Mouse (Mus musculus) embryonic fibroblast, embryonic 13.5 days (primary cell): ENCODE data around the gene Evi5.

Experiments
- CTCF ChIP-seq: IDR thresholded peaks from 2 replicates; pipeline ENCODE4 v1.5.1; 2011; ENCODE audit warnings: mild to moderate bottlenecking, control low read depth, low read length, moderate library complexity, borderline replicate concordance; ENCODE audit not compliant: insufficient read depth
- POLR2A ChIP-seq: IDR thresholded peaks from 2 replicates; pipeline ENCODE4 v1.6.1; 2011; ENCODE audit warnings: low read depth, mild to moderate bottlenecking, control low read depth, low read length, moderate library complexity

DNA sequence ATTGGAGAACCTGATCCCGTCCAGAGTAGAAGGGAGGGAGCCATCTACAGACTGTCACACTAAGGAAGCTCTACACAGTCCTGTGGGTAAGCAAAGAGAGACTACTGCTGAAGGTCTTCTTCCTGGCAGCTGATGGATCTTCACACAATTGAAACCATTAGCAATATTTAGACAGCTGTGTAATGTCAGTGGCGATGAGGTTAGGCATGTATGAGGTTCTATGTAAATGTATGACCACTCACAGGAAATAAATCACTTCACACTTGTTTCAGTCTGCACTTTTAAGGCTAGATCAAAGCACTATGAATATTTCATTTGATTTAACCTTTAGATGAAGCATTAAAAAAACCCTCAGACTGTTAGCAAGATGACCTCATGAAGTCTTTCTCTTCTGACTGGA lies 118.8 kb downstream of the Evi5 start:
- TF ChIP-seq POLR2A (no peak), CTCF (no peak)
